Mouse (Mus musculus) heart, postnatal 0 days (tissue): ENCODE measurements around the gene Gpr180. TPM values are rescaled to one million over a fixed set of nuclear protein-coding genes. Genes with fewer than 3 reads are reported as not detected.
"Not testable (repeated sequence)": the region's sequence is repeated elsewhere in the genome, so short reads cannot be mapped to it uniquely, and the experiment has no call there.

Source experiments
- ATAC-seq: fragments of 200-750 bp; cut with Nextera tagmentation; 2 replicates; pipeline ENCODE4 v1.8.0; 2017; ENCODE audit warnings: low read depth, moderate number of reproducible peaks, moderate library complexity; ENCODE audit not compliant: insufficient read depth
- DNase-seq: peaks from one replicate; pipeline ENCODE4 v3.0.0-alpha.2; 2016; ENCODE audit warnings: low spot score
- H3K27ac ChIP-seq: fragments of 300-500 bp; sonication (generic); 2 replicates; pipeline ENCODE4 v1.5.1; 2014; ENCODE audit warnings: low read depth, mild to moderate bottlenecking
- H3K27me3 ChIP-seq: fragments of 300-500 bp; sonication (generic); 2 replicates; pipeline ENCODE4 v1.6.1; 2014; ENCODE audit warnings: low read length, mixed read lengths; ENCODE audit not compliant: control insufficient read depth, insufficient read depth
- H3K36me3 ChIP-seq: fragments of 300-500 bp; sonication (generic); replicated peaks from 2 replicates; pipeline ENCODE4 v1.6.1; 2014; ENCODE audit warnings: low read length, mixed read lengths; ENCODE audit not compliant: control insufficient read depth, insufficient read depth
- H3K4me1 ChIP-seq: fragments of 300-500 bp; sonication (generic); 2 replicates; pipeline ENCODE4 v1.6.1; 2014; ENCODE audit warnings: antibody characterized with exemption; ENCODE audit not compliant: control insufficient read depth, insufficient read depth
- H3K4me2 ChIP-seq: fragments of 300-500 bp; sonication (generic); 2 replicates; pipeline ENCODE4 v1.6.1; 2014; ENCODE audit warnings: low read depth, mild to moderate bottlenecking, low read length, moderate library complexity
- H3K4me3 ChIP-seq: fragments of 300-500 bp; sonication (generic); 2 replicates; pipeline ENCODE4 v1.5.1; 2014; ENCODE audit warnings: low read depth, low read length
- H3K9ac ChIP-seq: fragments of 300-500 bp; sonication (generic); replicated peaks from 2 replicates; pipeline ENCODE4 v1.6.1; 2014; ENCODE audit warnings: low read depth, low read length, mixed read lengths
- H3K9me3 ChIP-seq: fragments of 300-500 bp; sonication (generic); replicated peaks from 2 replicates; pipeline ENCODE4 v1.6.1; 2016; ENCODE audit warnings: low read length; ENCODE audit not compliant: control insufficient read depth
- CTCF ChIP-seq: IDR thresholded peaks from 2 replicates; pipeline ENCODE4 v1.5.1; 2016; ENCODE audit warnings: antibody characterized with exemption, control low read depth, low read depth
- EP300 ChIP-seq: IDR thresholded peaks from 2 replicates; pipeline ENCODE4 v1.6.1; 2016; ENCODE audit warnings: antibody characterized with exemption, low read depth
- WGBS: fragments of 180-500 bp; shearing (Covaris S2); extraction: QIAGEN DNeasy Blood & Tissue Kit; methylation state at CpG from one replicate; pipeline ENCODE4 v1.1.7; 2014; 5-methylcytosine and 5-hydroxymethylcytosine counted together
- polyA plus RNA-seq: library from polyadenylated mRNA; unstranded; fragments of >200 nt; fragmentation: Nextera tagmentation; extraction: Ambion mirVana; gene quantifications from 2 replicates; pipeline ENCODE4 v1.2.1, GENCODE M21; 2015
- total RNA-seq: library from RNA; depleted of rRNA; stranded (reverse); fragments of >200 nt; gene quantifications from 2 replicates; pipeline ENCODE4 v1.2.3, GENCODE M21; 2014; ENCODE audit warnings: low replicate concordance

Gene Gpr180
- total and polyA plus RNA-seq, 2 experiments from 2014 or later, result 41.6 to 70.0 TPM

- WGBS, result 73% methylated on average over 14 of the region's 14 CpGs
- DNase-seq, result no peak
- H3K9me3 ChIP-seq, result 0 out of 2 replicates have a peak, but pooled peaks cover 5% of the 10 kb centered on the region
- H3K4me2 ChIP-seq, result no peak overlapping the region
- H3K36me3 ChIP-seq, result no peaks in the 10 kb centered on the region
- TF ChIP-seq CTCF (no peak), EP300 (no peak)
- H3K4me3 ChIP-seq, result no peak overlapping the region
- ATAC-seq, result no peak
- H3K4me1 ChIP-seq, result no peaks in the 10 kb centered on the region
- H3K27ac ChIP-seq, result no peak overlapping the region
- H3K27me3 ChIP-seq, result no peaks in the 10 kb centered on the region
- H3K9ac ChIP-seq, result no peak overlapping the region
Observed at GRCm38 (mm10) chr14:118101227-118101990, 35.5 kb upstream of the Gpr180 start.

- not testable (repeated sequence) for H3K9ac ChIP-seq, DNase-seq, H3K27me3 ChIP-seq, H3K4me2 ChIP-seq, H3K9me3 ChIP-seq, H3K27ac ChIP-seq, H3K4me3 ChIP-seq, ATAC-seq, H3K4me1 ChIP-seq
- H3K36me3 ChIP-seq, result peaks cover 14% of the 10 kb centered on the region
- WGBS, result 84% methylated on average over 2 of the region's 2 CpGs
Observed at GRCm38 (mm10) chr14:118107479-118107878, 29.5 kb upstream of the Gpr180 start.

- DNase-seq (no peak), ATAC-seq (no peak)
- no peak for TF ChIP-seq CTCF
- TF ChIP-seq EP300, result no peak
- H3K27ac ChIP-seq, result no peak overlapping the region
- 0 out of 2 replicates have a peak, but pooled peaks cover 3% of the 10 kb centered on the region for H3K9me3 ChIP-seq
- H3K36me3 ChIP-seq, result peaks cover 66% of the 10 kb centered on the region
- no peak overlapping the region for H3K4me3 ChIP-seq
- WGBS, result 83% methylated on average over 6 of the region's 6 CpGs
- no peaks in the 10 kb centered on the region for H3K27me3 ChIP-seq
- no peaks in the 10 kb centered on the region for H3K4me1 ChIP-seq
- H3K9ac ChIP-seq, result no peak overlapping the region
- no peak overlapping the region for H3K4me2 ChIP-seq
Observed at GRCm38 (mm10) chr14:118113116-118113515, 23.8 kb upstream of the Gpr180 start.

- WGBS, result 67% methylated on average over 5 of the region's 5 CpGs
- no peaks in the 10 kb centered on the region for H3K9me3 ChIP-seq
Observed at GRCm38 (mm10) chr14:118124129-118124528, 12.8 kb upstream of the Gpr180 start.

GRCm38 (mm10) chr14:118124771-118125170 lies 12.2 kb upstream of the Gpr180 start:
- ATAC-seq (no peak), DNase-seq (no peak)
- no peak overlapping the region for H3K4me2 ChIP-seq
- H3K4me1 ChIP-seq, result no peaks in the 10 kb centered on the region
- H3K27me3 ChIP-seq, result no peaks in the 10 kb centered on the region
- no peak overlapping the region for H3K27ac ChIP-seq
- H3K9me3 ChIP-seq, result no peaks in the 10 kb centered on the region
- no peak overlapping the region for H3K9ac ChIP-seq
- H3K36me3 ChIP-seq, result peaks cover 79% of the 10 kb centered on the region
- TF ChIP-seq CTCF (no peak), EP300 (no peak)
- WGBS, result 86% methylated on average over 4 of the region's 4 CpGs
- H3K4me3 ChIP-seq, result no peak overlapping the region

More at GRCm38 (mm10) chr14:118124129-118124528, 12.8 kb upstream of the Gpr180 start:
- H3K4me3 ChIP-seq, result no peak overlapping the region
- DNase-seq (no peak), ATAC-seq (no peak)
- TF ChIP-seq EP300 (no peak), CTCF (no peak)
- H3K27me3 ChIP-seq, result no peaks in the 10 kb centered on the region
- peaks cover 79% of the 10 kb centered on the region for H3K36me3 ChIP-seq
- no peak overlapping the region for H3K9ac ChIP-seq
- H3K4me2 ChIP-seq, result no peak overlapping the region
- no peaks in the 10 kb centered on the region for H3K4me1 ChIP-seq
- no peak overlapping the region for H3K27ac ChIP-seq

DNA sequence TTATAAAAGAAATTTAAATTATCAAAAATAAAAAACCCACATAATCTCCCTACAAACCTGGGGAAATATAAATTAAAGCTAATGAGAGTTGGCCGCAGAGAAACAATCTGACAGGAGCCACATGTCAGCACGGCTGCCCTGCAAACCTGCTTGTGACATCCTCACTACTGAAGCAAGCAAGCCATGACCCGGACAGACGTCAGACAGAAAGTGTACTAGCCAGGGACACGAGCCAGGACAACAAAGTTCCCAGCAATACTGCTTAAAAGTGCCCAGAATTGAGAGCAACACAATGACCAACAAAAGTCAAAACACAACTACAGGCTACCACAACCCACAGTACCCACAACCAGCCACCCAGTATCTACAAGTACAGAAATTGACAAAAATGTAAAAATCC lies 10.7 kb upstream of the Gpr180 start:
- Histone ChIP-seq H3K27ac (no peak overlapping the region), H3K4me3 (no peak overlapping the region), H3K36me3 (peaks cover 65% of the 10 kb centered on the region), H3K9ac (no peak overlapping the region), H3K9me3 (no peaks in the 10 kb centered on the region), H3K4me1 (peaks cover 1% of the 10 kb centered on the region; the same call in 1 of the 2 replicates), H3K27me3 (no peaks in the 10 kb centered on the region), H3K4me2 (no peak overlapping the region)
- 91% methylated on average over 5 of the region's 5 CpGs for whole genome bisulfite sequencing
- no peak for TF ChIP-seq EP300
- no peak for TF ChIP-seq CTCF
- ATAC-seq (no peak), DNase-seq (no peak)
